Mouse (Mus musculus) embryonic facial prominence, embryonic 15.5 days (tissue): ENCODE data around the gene Chrna9. TPM values are rescaled to one million over a fixed set of nuclear protein-coding genes. Genes with fewer than 3 reads are reported as not detected.

ENCODE experiments used
- ATAC-seq: fragments of 200-750 bp; cut with Nextera tagmentation; 2 replicates; pipeline ENCODE4 v1.8.0; 2017; ENCODE audit warnings: low read depth, moderate TSS enrichment; ENCODE audit not compliant: insufficient number of reproducible peaks, low FRiP score, low TSS enrichment
- H3K27ac ChIP-seq: fragments of 300-500 bp; sonication (generic); replicated peaks from 2 replicates; pipeline ENCODE4 v1.5.1; 2015; ENCODE audit warnings: mild to moderate bottlenecking, inconsistent platforms
- H3K27me3 ChIP-seq: fragments of 300-500 bp; sonication (generic); 2 replicates; pipeline ENCODE4 v1.6.1; 2015; ENCODE audit warnings: inconsistent platforms
- H3K36me3 ChIP-seq: fragments of 300-500 bp; sonication (generic); 2 replicates; pipeline ENCODE4 v1.6.1; 2015; ENCODE audit warnings: mild to moderate bottlenecking, inconsistent platforms
- H3K4me1 ChIP-seq: fragments of 300-500 bp; sonication (generic); 2 replicates; pipeline ENCODE4 v1.6.1; 2015; ENCODE audit warnings: inconsistent platforms
- H3K4me2 ChIP-seq: fragments of 300-500 bp; sonication (generic); replicated peaks from 2 replicates; pipeline ENCODE4 v1.6.1; 2015; ENCODE audit warnings: mild to moderate bottlenecking, inconsistent platforms
- H3K4me3 ChIP-seq: fragments of 300-500 bp; sonication (generic); replicated peaks from 2 replicates; pipeline ENCODE4 v1.5.1; 2015; ENCODE audit warnings: mild to moderate bottlenecking, inconsistent platforms
- H3K9ac ChIP-seq: fragments of 300-500 bp; sonication (generic); 2 replicates; pipeline ENCODE4 v1.6.1; 2015; ENCODE audit warnings: inconsistent platforms
- H3K9me3 ChIP-seq: fragments of 300-500 bp; sonication (generic); replicated peaks from 2 replicates; pipeline ENCODE4 v1.6.1; 2016; ENCODE audit warnings: inconsistent platforms
- WGBS: fragments of 180-500 bp; shearing (Covaris S2); methylation state at CpG from one replicate; pipeline ENCODE4 v1.1.7; 2015; 5-methylcytosine and 5-hydroxymethylcytosine counted together
- polyA plus RNA-seq: library from polyadenylated mRNA; unstranded; fragments of >200 nt; fragmentation: Nextera tagmentation; extraction: Ambion mirVana; gene quantifications from 2 replicates; pipeline ENCODE4 v1.2.1, GENCODE M21; 2015

Chrna9 gene
- polyA plus RNA-seq, 1 experiment from 2014 or later, result not detected

GRCm38 (mm10) chr5:65919326-65919725 lies 15.4 kb upstream of the Chrna9 start:
- Histone ChIP-seq H3K4me3 (no peak overlapping the region), H3K9ac (no peak overlapping the region), H3K4me2 (no peak overlapping the region), H3K4me1 (no peaks in the 10 kb centered on the region), H3K27me3 (no peaks in the 10 kb centered on the region), H3K9me3 (no peaks in the 10 kb centered on the region), H3K36me3 (no peaks in the 10 kb centered on the region), H3K27ac (no peak overlapping the region)
- no peak for ATAC-seq
- WGBS, result 72% methylated on average over 12 of the region's 12 CpGs

GRCm38 (mm10) chr5:65919904-65920303 lies 14.8 kb upstream of the Chrna9 start:
- Histone ChIP-seq H3K9ac (no peak overlapping the region), H3K27me3 (no peaks in the 10 kb centered on the region), H3K4me2 (no peak overlapping the region), H3K27ac (no peak overlapping the region), H3K36me3 (no peaks in the 10 kb centered on the region), H3K4me3 (no peak overlapping the region), H3K4me1 (no peaks in the 10 kb centered on the region), H3K9me3 (no peaks in the 10 kb centered on the region)
- ATAC-seq, result no peak
- 92% methylated on average over 3 of the region's 3 CpGs for WGBS

GRCm38 (mm10) chr5:65920701-65921426 lies 13.9 kb upstream of the Chrna9 start:
- no peak for ATAC-seq
- Histone ChIP-seq H3K9ac (no peak overlapping the region), H3K9me3 (no peaks in the 10 kb centered on the region), H3K4me2 (no peak overlapping the region), H3K36me3 (no peaks in the 10 kb centered on the region), H3K27ac (no peak overlapping the region), H3K4me3 (no peak overlapping the region), H3K4me1 (no peaks in the 10 kb centered on the region), H3K27me3 (no peaks in the 10 kb centered on the region)
- 72% methylated on average over 12 of the region's 12 CpGs for WGBS

- H3K9ac ChIP-seq, result no peak overlapping the region
- ATAC-seq, result no peak
- H3K4me2 ChIP-seq, result no peak overlapping the region
- H3K36me3 ChIP-seq, result no peaks in the 10 kb centered on the region
- H3K27me3 ChIP-seq, result no peaks in the 10 kb centered on the region
- 76% methylated on average over 9 of the region's 9 CpGs for WGBS
- no peak overlapping the region for H3K4me3 ChIP-seq
- no peak overlapping the region for H3K27ac ChIP-seq
- H3K4me1 ChIP-seq, result no peaks in the 10 kb centered on the region
- H3K9me3 ChIP-seq, result no peaks in the 10 kb centered on the region
These were observed 13.1 kb upstream of the Chrna9 start for GRCm38 (mm10) chr5:65921477-65922138.

- Histone ChIP-seq H3K9me3 (no peaks in the 10 kb centered on the region), H3K36me3 (no peaks in the 10 kb centered on the region), H3K27me3 (no peaks in the 10 kb centered on the region), H3K27ac (no peak overlapping the region), H3K4me3 (no peak overlapping the region), H3K4me2 (no peak overlapping the region), H3K4me1 (no peaks in the 10 kb centered on the region), H3K9ac (no peak overlapping the region)
- 74% methylated on average over 6 of the region's 6 CpGs for WGBS
- ATAC-seq, result no peak
These were observed 8.1 kb upstream of the Chrna9 start for GRCm38 (mm10) chr5:65926666-65927065.

- Histone ChIP-seq H3K9me3 (no peaks in the 10 kb centered on the region), H3K4me1 (no peaks in the 10 kb centered on the region), H3K36me3 (no peaks in the 10 kb centered on the region), H3K9ac (no peak overlapping the region), H3K27me3 (no peaks in the 10 kb centered on the region), H3K4me2 (no peak overlapping the region), H3K27ac (no peak overlapping the region), H3K4me3 (no peak overlapping the region)
- WGBS, result 57% methylated on average over 7 of the region's 7 CpGs
- ATAC-seq, result no peak
These were observed 5.6 kb upstream of the Chrna9 start for GRCm38 (mm10) chr5:65929162-65929561.

- H3K27me3 ChIP-seq, result no peaks in the 10 kb centered on the region
- no peak for ATAC-seq
- no peaks in the 10 kb centered on the region for H3K4me1 ChIP-seq
- H3K4me3 ChIP-seq, result no peak overlapping the region
- no peak overlapping the region for H3K27ac ChIP-seq
- H3K36me3 ChIP-seq, result no peaks in the 10 kb centered on the region
- no peak overlapping the region for H3K9ac ChIP-seq
- H3K4me2 ChIP-seq, result no peak overlapping the region
- 69% methylated on average over 4 of the region's 4 CpGs for WGBS
- no peaks in the 10 kb centered on the region for H3K9me3 ChIP-seq
These were observed 4.5 kb upstream of the Chrna9 start for GRCm38 (mm10) chr5:65930171-65930570.

- H3K27ac ChIP-seq, result no peak overlapping the region
- no peak overlapping the region for H3K4me2 ChIP-seq
- no peak overlapping the region for H3K4me3 ChIP-seq
- H3K36me3 ChIP-seq, result no peaks in the 10 kb centered on the region
- 87% methylated on average over 4 of the region's 4 CpGs for WGBS
- H3K9ac ChIP-seq, result no peak overlapping the region
- no peak for ATAC-seq
- H3K9me3 ChIP-seq, result no peaks in the 10 kb centered on the region
- no peaks in the 10 kb centered on the region for H3K4me1 ChIP-seq
- H3K27me3 ChIP-seq, result no peaks in the 10 kb centered on the region
These were observed 1.5 kb upstream of the Chrna9 start for GRCm38 (mm10) chr5:65933258-65933657.

GRCm38 (mm10) chr5:65933764-65934163 lies 957 bp upstream of the Chrna9 start:
- H3K36me3 ChIP-seq, result no peaks in the 10 kb centered on the region
- H3K9ac ChIP-seq, result no peak overlapping the region
- ATAC-seq, result no peak
- WGBS, result 86% methylated on average over 2 of the region's 2 CpGs
- H3K27me3 ChIP-seq, result no peaks in the 10 kb centered on the region
- H3K27ac ChIP-seq, result no peak overlapping the region
- H3K4me1 ChIP-seq, result no peaks in the 10 kb centered on the region
- no peak overlapping the region for H3K4me2 ChIP-seq
- no peaks in the 10 kb centered on the region for H3K9me3 ChIP-seq
- H3K4me3 ChIP-seq, result no peak overlapping the region

- no peaks in the 10 kb centered on the region for H3K4me1 ChIP-seq
- no peaks in the 10 kb centered on the region for H3K27me3 ChIP-seq
- H3K36me3 ChIP-seq, result no peaks in the 10 kb centered on the region
- H3K27ac ChIP-seq, result no peak overlapping the region; the same call in 1 of the 2 replicates
- no peak overlapping the region for H3K4me3 ChIP-seq
- H3K9ac ChIP-seq, result no peak overlapping the region
- H3K9me3 ChIP-seq, result no peaks in the 10 kb centered on the region
- H3K4me2 ChIP-seq, result no peak overlapping the region
- WGBS, result 67% methylated on average over 11 of the region's 11 CpGs
- peak; percentile 57; the same call in 1 of the 2 replicates for ATAC-seq
These were observed 2.4 kb downstream of the Chrna9 start for GRCm38 (mm10) chr5:65937011-65937726.

- H3K27me3 ChIP-seq, result no peaks in the 10 kb centered on the region
- no peaks in the 10 kb centered on the region for H3K36me3 ChIP-seq
- no peaks in the 10 kb centered on the region for H3K4me1 ChIP-seq
- 58% methylated on average over 9 of the region's 9 CpGs for WGBS
- no peak overlapping the region for H3K4me3 ChIP-seq
- H3K27ac ChIP-seq, result no peak overlapping the region
- no peak overlapping the region for H3K9ac ChIP-seq
- no peak overlapping the region for H3K4me2 ChIP-seq
- no peak for ATAC-seq
- H3K9me3 ChIP-seq, result no peaks in the 10 kb centered on the region
These were observed 3.4 kb downstream of the Chrna9 start for GRCm38 (mm10) chr5:65937998-65938715.
